In the genomic region with DNA sequence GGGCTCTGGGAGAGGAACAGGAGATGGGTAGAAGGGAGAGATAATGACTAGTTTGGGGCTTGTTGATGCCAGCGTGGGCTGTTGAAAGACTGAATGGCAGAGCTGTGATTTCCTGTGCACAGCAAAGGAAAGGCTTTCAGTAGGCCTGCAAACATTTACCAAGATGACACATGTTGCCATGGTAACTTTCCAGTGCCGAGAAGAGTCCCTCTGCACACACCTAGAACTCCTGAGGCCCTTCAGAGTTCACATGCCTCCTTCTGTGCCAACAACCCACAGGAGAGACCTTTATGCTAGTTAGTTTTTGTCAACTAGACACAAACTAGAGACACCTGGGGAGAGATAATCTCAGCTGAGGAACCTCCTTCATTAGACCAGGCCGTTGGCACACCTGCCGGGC, we compare ENCODE assay signal across 20 mouse cellular contexts. TPM values are rescaled to one million over a fixed set of nuclear protein-coding genes. Genes with fewer than 3 reads are reported as not detected.
DNase-seq lines count a peak whose midpoint lies in the region; ATAC-seq and TF ChIP-seq lines count a peak whose summit lies in the region.
"Had no signal": no experiment of that assay in that cellular context is flagged by ENCODE, and none has a peak within 500 bp of the region (broad histone marks: within the 10 kb centered on the region; RNA-seq: fewer than 3 reads in every experiment).

No protein-coding gene starts in this region.

- no peak overlapping the region for H3K4me2 ChIP-seq in midbrain, postnatal 0 days (ENCODE audit: low read depth, low read length, poor library complexity, severe bottlenecking)
- H3K4me2 ChIP-seq in midbrain, embryonic 16.5 days (ENCODE audit: low read length): no peak overlapping the region
- H3K4me2 ChIP-seq: embryonic facial prominence, embryonic 15.5 days; hindbrain, embryonic 15.5 days; liver, embryonic 15.5 days had no signal

- H3K9me3 ChIP-seq in midbrain, postnatal 0 days (ENCODE audit: low read length): no peaks in the 10 kb centered on the region
- H3K9me3 ChIP-seq in midbrain, embryonic 16.5 days (replicated peaks; ENCODE audit: control insufficient read depth, low read length, poor library complexity, severe bottlenecking): no peaks in the 10 kb centered on the region
- H3K9me3 ChIP-seq: embryonic facial prominence, embryonic 15.5 days; hindbrain, embryonic 15.5 days; liver, embryonic 15.5 days had no signal

- 62% methylated on average over 4 of the region's 4 CpGs for WGBS in midbrain, postnatal 0 days
- whole genome bisulfite sequencing in midbrain, embryonic 16.5 days: 66% methylated on average over 4 of the region's 4 CpGs

- no peak for TF ChIP-seq CTCF in layer of hippocampus, adult 2 months (conservative IDR thresholded peaks at IDR 0.05)
- TF ChIP-seq CTCF in midbrain, postnatal 0 days (IDR thresholded peaks at IDR 0.05): no peak

- no peak for ATAC-seq in midbrain, postnatal 0 days (ENCODE audit: low FRiP score)
- no peak; the same call in 1 of the 2 replicates for ATAC-seq in midbrain, embryonic 16.5 days
- peak; percentile 68 for ATAC-seq in CD4-positive, CD25-positive, alpha-beta regulatory T cell, adult 4 months
- ATAC-seq: Patski had no signal

- H3K4me3 ChIP-seq in layer of hippocampus, adult 2 months: no peak overlapping the region
- no peak overlapping the region for H3K4me3 ChIP-seq in midbrain, postnatal 0 days (ENCODE audit: low read depth, low read length)
- H3K4me3 ChIP-seq in midbrain, embryonic 16.5 days (ENCODE audit: low read depth, low read length): no peak overlapping the region
- H3K4me3 ChIP-seq: embryonic facial prominence, embryonic 15.5 days; hindbrain, embryonic 15.5 days; liver, embryonic 15.5 days had no signal

- DNase-seq in layer of hippocampus, adult 2 months (ENCODE audit: low spot score in 2 of 2): no peak
- DNase-seq in layer of hippocampus, postnatal 36 days: no peak
- DNase-seq in midbrain, postnatal 0 days (ENCODE audit: low spot score): peak; percentile 33
- DNase-seq in induced T-regulatory cell, adult 2 months (ENCODE audit: low read depth): peak; percentile 45
- no peak for DNase-seq in retina, embryonic 14.5 days (ENCODE audit: low spot score)
- DNase-seq: adrenal gland, postnatal 14 days; cerebellum, adult 11 months; cerebellum, postnatal 10 days; gastrocnemius, postnatal 10 days; heart, adult 18-20 months; heart, postnatal 36 days; kidney, adult 2 months; kidney, postnatal 14 days; lung, postnatal 10 days had no signal

- H3K27ac ChIP-seq in layer of hippocampus, adult 2 months: peak overlapping the region; percentile 74
- no peak overlapping the region for H3K27ac ChIP-seq in midbrain, postnatal 0 days (ENCODE audit: low read depth, low read length)
- no peak overlapping the region for H3K27ac ChIP-seq in midbrain, embryonic 16.5 days (ENCODE audit: low read length)
- H3K27ac ChIP-seq: embryonic facial prominence, embryonic 15.5 days; hindbrain, embryonic 15.5 days; liver, embryonic 15.5 days had no signal

- no peaks in the 10 kb centered on the region for H3K36me3 ChIP-seq in midbrain, postnatal 0 days (ENCODE audit: insufficient read depth, low read length)
- H3K36me3 ChIP-seq in midbrain, embryonic 16.5 days (ENCODE audit: control insufficient read depth, insufficient read depth, low read length): no peaks in the 10 kb centered on the region
- H3K36me3 ChIP-seq: embryonic facial prominence, embryonic 15.5 days; hindbrain, embryonic 15.5 days; liver, embryonic 15.5 days had no signal

- H3K4me1 ChIP-seq in midbrain, postnatal 0 days (ENCODE audit: insufficient read depth, low read length): no peaks in the 10 kb centered on the region
- no peaks in the 10 kb centered on the region for H3K4me1 ChIP-seq in midbrain, embryonic 16.5 days (ENCODE audit: control insufficient read depth, insufficient read depth, low read length)
- H3K4me1 ChIP-seq: hindbrain, embryonic 15.5 days; liver, embryonic 15.5 days had no signal

- no peaks in the 10 kb centered on the region for H3K27me3 ChIP-seq in midbrain, postnatal 0 days (ENCODE audit: insufficient read depth, low read length)
- no peaks in the 10 kb centered on the region for H3K27me3 ChIP-seq in midbrain, embryonic 16.5 days (ENCODE audit: control insufficient read depth, insufficient read depth, low read depth, low read length)
- H3K27me3 ChIP-seq: embryonic facial prominence, embryonic 15.5 days; hindbrain, embryonic 15.5 days; liver, embryonic 15.5 days; Patski had no signal

- no peak overlapping the region for H3K9ac ChIP-seq in midbrain, postnatal 0 days (replicated peaks; ENCODE audit: low read length, poor library complexity, severe bottlenecking)
- H3K9ac ChIP-seq in midbrain, embryonic 16.5 days (ENCODE audit: low read depth, low read length): no peak overlapping the region
- H3K9ac ChIP-seq: embryonic facial prominence, embryonic 15.5 days; hindbrain, embryonic 15.5 days; liver, embryonic 15.5 days had no signal

RNA-seq across cellular contexts. Expression of gene Etv5, which starts 53.9 kb away (rescaled TPM):
- total RNA-seq in layer of hippocampus, adult 2 months (2021): 10 to 100 TPM; 44.8 to 45.4 TPM
- 10 to 100 TPM; 47.5 to 49.4 TPM for total RNA-seq in layer of hippocampus, postnatal 36 days (2021)
- total RNA-seq in midbrain, postnatal 0 days (2014; rRNA removed): 25.9 and 38.2 TPM in 2 replicates
- 17.9 and 20.7 TPM in 2 replicates for polyA plus RNA-seq in midbrain, postnatal 0 days (2015; fragmentation: Nextera tagmentation; extraction: Ambion mirVana)
- 13.6 and 17.8 TPM in 2 replicates for polyA plus RNA-seq in midbrain, embryonic 16.5 days (2015; fragmentation: Nextera tagmentation; extraction: Ambion mirVana)
- polyA plus RNA-seq in CD4-positive, CD25-positive, alpha-beta regulatory T cell, adult 4 months (2017; shearing (Covaris generic)): 1 to 10 TPM; 4.4 to 5.6 TPM

Comparison
In these comparisons a context has a peak if more than half of its experiments do, and no peak if none do; other contexts are left out.
1. DNase-seq: peak in midbrain, postnatal 0 days (single experiment) and induced T-regulatory cell, adult 2 months (single experiment); none in layer of hippocampus, adult 2 months (0 of 2), layer of hippocampus, postnatal 36 days (0 of 2) and retina, embryonic 14.5 days (single experiment).